Mouse (Mus musculus): ENCODE results near the gene Gas8.

- TF ChIP-seq CTCF (IDR thresholded peaks at IDR 0.05; ENCODE audit: low read depth) (no peak), EP300 (optimal IDR thresholded peaks at IDR 0.05) (no peak)
These were observed 4.5 kb upstream of the Gas8 start for GRCm38 (mm10) chr8:123514136-123514535.
